Mouse (Mus musculus) embryonic facial prominence, embryonic 14.5 days (tissue): ENCODE measurements around the gene Fchsd2. TPM values are rescaled to one million over a fixed set of nuclear protein-coding genes. Genes with fewer than 3 reads are reported as not detected.

Source experiments
- ATAC-seq: fragments of 200-750 bp; cut with Nextera tagmentation; 2 replicates; pipeline ENCODE4 v1.8.0; 2017; ENCODE audit warnings: low read depth, moderate number of reproducible peaks, moderate TSS enrichment
- DNase-seq: peaks from one replicate; pipeline ENCODE4 v3.0.0-alpha.2; 2015; ENCODE audit warnings: low spot score
- H3K27ac ChIP-seq: fragments of 300-500 bp; sonication (generic); replicated peaks from 2 replicates; pipeline ENCODE4 v1.5.1; 2014; ENCODE audit warnings: low read depth, mild to moderate bottlenecking, low read length, moderate library complexity
- H3K27me3 ChIP-seq: fragments of 300-500 bp; sonication (generic); replicated peaks from 2 replicates; pipeline ENCODE4 v1.6.1; 2014; ENCODE audit warnings: low read length; ENCODE audit not compliant: control insufficient read depth, insufficient read depth
- H3K36me3 ChIP-seq: fragments of 300-500 bp; sonication (generic); 2 replicates; pipeline ENCODE4 v1.6.1; 2014; ENCODE audit warnings: low read length, mixed read lengths; ENCODE audit not compliant: control insufficient read depth, insufficient read depth
- H3K4me1 ChIP-seq: fragments of 300-500 bp; sonication (generic); 2 replicates; pipeline ENCODE4 v1.6.1; 2014; ENCODE audit warnings: antibody characterized with exemption, low read length; ENCODE audit not compliant: control insufficient read depth, insufficient read depth
- H3K4me2 ChIP-seq: fragments of 300-500 bp; sonication (generic); 2 replicates; pipeline ENCODE4 v1.6.1; 2014; ENCODE audit warnings: low read depth, mild to moderate bottlenecking, low read length, moderate library complexity, mixed read lengths
- H3K4me3 ChIP-seq: fragments of 300-500 bp; sonication (generic); 2 replicates; pipeline ENCODE4 v1.5.1; 2014; ENCODE audit warnings: low read depth, mild to moderate bottlenecking, low read length
- H3K9ac ChIP-seq: fragments of 300-500 bp; sonication (generic); 2 replicates; pipeline ENCODE4 v1.6.1; 2014; ENCODE audit warnings: low read depth, mild to moderate bottlenecking, low read length, moderate library complexity, mixed read lengths
- H3K9me3 ChIP-seq: fragments of 300-500 bp; sonication (generic); 2 replicates; pipeline ENCODE4 v1.6.1; 2016; ENCODE audit warnings: low read length; ENCODE audit not compliant: control insufficient read depth
- WGBS: fragments of 180-500 bp; shearing (Covaris S2); extraction: QIAGEN DNeasy Blood & Tissue Kit; methylation state at CpG from one replicate; pipeline ENCODE4 v1.1.7; 2014; 5-methylcytosine and 5-hydroxymethylcytosine counted together
- polyA plus RNA-seq: library from polyadenylated mRNA; unstranded; fragments of >200 nt; fragmentation: Nextera tagmentation; extraction: Ambion mirVana; gene quantifications from 2 replicates; pipeline ENCODE4 v1.2.1, GENCODE M21; 2014

The Fchsd2 gene
- polyA plus RNA-seq, 1 experiment from 2014 or later: 20.7 TPM

- Histone ChIP-seq H3K4me1 (0 out of 2 replicates have a peak, but pooled peaks cover 5% of the 10 kb centered on the region), H3K36me3 (0 out of 2 replicates have a peak, but pooled peaks cover 4% of the 10 kb centered on the region), H3K4me2 (no peak overlapping the region), H3K4me3 (no peak overlapping the region), H3K9ac (no peak overlapping the region), H3K27me3 (peaks cover 6% of the 10 kb centered on the region; the same call in 1 of the 2 replicates), H3K9me3 (no peaks in the 10 kb centered on the region), H3K27ac (no peak overlapping the region)
- 52% methylated on average over 6 of the region's 6 CpGs for WGBS
- ATAC-seq: no peak
- DNase-seq: no peak
These were observed 231.7 kb downstream of the Fchsd2 start for GRCm38 (mm10) chr7:101324142-101324962.

GRCm38 (mm10) chr7:101326006-101326405, 233.3 kb downstream of the Fchsd2 start:
- H3K9me3 ChIP-seq: no peaks in the 10 kb centered on the region
- H3K27me3 ChIP-seq: peaks cover 6% of the 10 kb centered on the region; the same call in 1 of the 2 replicates
- 0 out of 2 replicates have a peak, but pooled peaks cover 5% of the 10 kb centered on the region for H3K4me1 ChIP-seq
- H3K27ac ChIP-seq: no peak overlapping the region
- DNase-seq (no peak), ATAC-seq (no peak)
- 0 out of 2 replicates have a peak, but pooled peaks cover 4% of the 10 kb centered on the region for H3K36me3 ChIP-seq
- H3K4me2 ChIP-seq: no peak overlapping the region
- H3K9ac ChIP-seq: no peak overlapping the region
- 76% methylated on average over 5 of the region's 5 CpGs for WGBS
- no peak overlapping the region for H3K4me3 ChIP-seq

DNA sequence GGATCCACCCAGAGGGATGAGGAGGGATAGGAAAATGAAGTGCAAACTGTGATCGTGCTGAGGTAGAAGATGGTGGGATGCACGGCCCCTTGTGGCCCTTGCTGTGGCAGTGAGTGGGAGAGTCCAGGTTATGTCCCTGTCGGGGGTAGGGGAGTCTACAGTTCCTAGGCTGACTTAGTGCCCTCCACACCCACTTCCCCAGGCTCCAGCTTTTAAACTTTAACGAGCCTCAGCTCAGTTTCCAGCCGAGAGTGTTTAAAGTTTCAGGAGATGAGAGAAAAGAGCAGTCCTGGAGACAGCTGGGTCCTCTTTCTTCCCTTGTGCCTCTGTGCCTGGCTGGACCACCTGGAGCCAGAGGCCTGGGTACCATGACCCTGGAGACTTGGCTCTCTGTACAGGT, 234.6 kb downstream of the Fchsd2 start:
- 60% methylated on average over 5 of the region's 5 CpGs for WGBS
- ATAC-seq (no peak), DNase-seq (no peak)
- 0 out of 2 replicates have a peak, but pooled peaks cover 4% of the 10 kb centered on the region for H3K36me3 ChIP-seq
- no peak overlapping the region for H3K4me2 ChIP-seq
- 0 out of 2 replicates have a peak, but pooled peaks cover 5% of the 10 kb centered on the region for H3K4me1 ChIP-seq
- no peak overlapping the region for H3K4me3 ChIP-seq
- H3K27me3 ChIP-seq: no peaks in the 10 kb centered on the region
- no peak overlapping the region for H3K9ac ChIP-seq
- no peak overlapping the region for H3K27ac ChIP-seq
- no peaks in the 10 kb centered on the region for H3K9me3 ChIP-seq

- H3K36me3 ChIP-seq: 0 out of 2 replicates have a peak, but pooled peaks cover 4% of the 10 kb centered on the region
- no peak overlapping the region for H3K27ac ChIP-seq
- WGBS: 92% methylated on average over 2 of the region's 2 CpGs
- no peaks in the 10 kb centered on the region for H3K9me3 ChIP-seq
- no peak overlapping the region for H3K4me2 ChIP-seq
- DNase-seq: no peak
- H3K4me3 ChIP-seq: no peak overlapping the region
- H3K9ac ChIP-seq: no peak overlapping the region
- no peaks in the 10 kb centered on the region for H3K27me3 ChIP-seq
- 0 out of 2 replicates have a peak, but pooled peaks cover 5% of the 10 kb centered on the region for H3K4me1 ChIP-seq
- ATAC-seq: no peak
These were observed 235.1 kb downstream of the Fchsd2 start for GRCm38 (mm10) chr7:101327786-101328185.

DNA sequence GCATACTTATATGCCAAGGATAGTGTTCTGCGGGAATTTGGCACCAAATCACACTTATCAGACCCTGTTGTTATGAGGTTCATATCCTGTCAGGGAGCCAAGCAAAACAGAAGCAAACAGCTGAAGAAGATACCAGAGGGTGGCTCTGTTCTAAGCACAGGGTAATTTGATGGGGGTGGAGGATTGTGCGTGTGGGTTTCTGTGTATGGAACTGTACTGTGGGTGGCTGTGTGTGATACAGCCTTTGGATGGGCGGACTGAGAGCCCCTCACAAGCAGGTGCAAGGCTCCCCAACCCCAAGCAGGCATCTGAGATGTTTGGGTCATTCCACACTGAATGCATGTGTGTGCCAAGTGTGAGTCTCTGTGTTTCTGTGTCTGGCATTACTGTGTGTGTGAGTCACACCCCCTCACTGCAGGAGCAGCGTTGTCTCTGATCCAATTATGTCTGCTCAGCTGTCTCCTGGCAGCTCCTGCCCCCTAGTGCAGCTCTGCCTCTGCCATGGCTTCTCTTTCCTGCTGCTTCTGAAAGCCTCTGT, 236.0 kb downstream of the Fchsd2 start:
- Histone ChIP-seq H3K4me1 (0 out of 2 replicates have a peak, but pooled peaks cover 5% of the 10 kb centered on the region), H3K36me3 (0 out of 2 replicates have a peak, but pooled peaks cover 4% of the 10 kb centered on the region), H3K27me3 (no peaks in the 10 kb centered on the region), H3K9ac (0 out of 2 replicates have a peak overlapping the region, but pooled peaks have one; percentile 19), H3K9me3 (no peaks in the 10 kb centered on the region), H3K4me3 (no peak overlapping the region), H3K27ac (no peak overlapping the region; the same call in 1 of the 2 replicates), H3K4me2 (no peak overlapping the region)
- peak; percentile 48 for ATAC-seq
- WGBS: 59% methylated on average over 4 of the region's 4 CpGs
- peak; percentile 44 for DNase-seq

- ATAC-seq (no peak), DNase-seq (no peak)
- Histone ChIP-seq H3K4me1 (0 out of 2 replicates have a peak, but pooled peaks cover 5% of the 10 kb centered on the region), H3K4me3 (no peak overlapping the region), H3K9me3 (no peaks in the 10 kb centered on the region), H3K4me2 (no peak overlapping the region), H3K9ac (no peak overlapping the region), H3K27me3 (no peaks in the 10 kb centered on the region), H3K36me3 (0 out of 2 replicates have a peak, but pooled peaks cover 4% of the 10 kb centered on the region), H3K27ac (no peak overlapping the region)
- 79% methylated on average over 4 of the region's 4 CpGs for WGBS
These were observed 236.9 kb downstream of the Fchsd2 start for GRCm38 (mm10) chr7:101329606-101330005.

DNA sequence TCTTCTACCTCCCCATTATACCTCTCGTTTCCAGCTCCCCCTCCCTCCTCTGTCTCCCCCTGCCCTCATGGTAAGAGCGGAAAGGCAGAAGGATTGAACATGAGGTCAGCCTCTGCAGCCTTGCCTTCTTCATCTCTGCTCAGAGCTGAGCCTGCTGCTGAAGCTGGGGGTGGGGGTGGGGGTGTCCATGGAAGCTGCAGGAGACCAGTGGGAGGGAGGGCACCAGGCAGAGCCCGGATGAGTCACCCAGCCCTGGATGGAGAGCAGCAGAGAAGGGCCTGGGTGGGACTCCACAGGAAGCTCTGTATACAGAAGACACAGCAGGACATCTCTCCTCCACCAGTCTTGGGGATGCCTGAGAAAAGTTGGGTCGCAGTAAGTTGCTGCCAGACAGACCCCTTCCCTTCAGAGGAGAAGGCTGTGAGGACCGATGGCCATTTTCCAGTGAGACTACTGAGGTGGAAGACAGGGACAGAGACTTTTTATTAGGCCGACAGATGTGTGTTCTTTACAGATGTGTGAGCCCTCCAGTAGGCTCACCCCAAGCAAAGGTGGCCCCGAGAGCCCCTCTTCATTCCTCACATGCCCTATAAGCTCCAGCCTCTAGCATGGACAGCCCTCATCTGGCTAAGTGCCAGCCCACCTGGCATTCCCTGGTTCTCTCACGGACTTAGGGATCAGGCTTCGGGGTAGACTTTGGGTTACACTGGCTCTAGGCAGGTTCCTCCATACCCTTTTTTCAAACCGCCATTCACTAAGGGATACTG, 237.6 kb downstream of the Fchsd2 start:
- H3K9me3 ChIP-seq: no peaks in the 10 kb centered on the region
- ATAC-seq: no peak

GRCm38 (mm10) chr7:101330841-101331173, 238.1 kb downstream of the Fchsd2 start:
- Histone ChIP-seq H3K4me1 (0 out of 2 replicates have a peak, but pooled peaks cover 5% of the 10 kb centered on the region), H3K4me3 (no peak overlapping the region), H3K27ac (no peak overlapping the region), H3K27me3 (no peaks in the 10 kb centered on the region), H3K4me2 (no peak overlapping the region), H3K9me3 (no peaks in the 10 kb centered on the region), H3K9ac (no peak overlapping the region), H3K36me3 (no peaks in the 10 kb centered on the region)
- DNase-seq: peak; percentile 33
- no peak; the same call in 1 of the 2 replicates for ATAC-seq
- 57% methylated on average over 4 of the region's 4 CpGs for WGBS

More for the DNA sequence above, 237.6 kb downstream of the Fchsd2 start:
- no peak for DNase-seq
- 0 out of 2 replicates have a peak, but pooled peaks cover 2% of the 10 kb centered on the region for H3K36me3 ChIP-seq
- no peak overlapping the region for H3K9ac ChIP-seq
- no peak overlapping the region for H3K4me3 ChIP-seq
- H3K27me3 ChIP-seq: no peaks in the 10 kb centered on the region
- no peak overlapping the region for H3K27ac ChIP-seq
- WGBS: 67% methylated on average over 10 of the region's 10 CpGs
- 0 out of 2 replicates have a peak, but pooled peaks cover 5% of the 10 kb centered on the region for H3K4me1 ChIP-seq
- H3K4me2 ChIP-seq: no peak overlapping the region
